Mouse (Mus musculus) fibroblast of lung, adult 2 months (primary cell): Measurements from ENCODE around the gene G6pc2.

Experiments
- DNase-seq: peaks from one replicate; pipeline ENCODE4 v3.0.0-alpha.2; 2011; ENCODE audit warnings: low read depth

Gene G6pc2

DNA sequence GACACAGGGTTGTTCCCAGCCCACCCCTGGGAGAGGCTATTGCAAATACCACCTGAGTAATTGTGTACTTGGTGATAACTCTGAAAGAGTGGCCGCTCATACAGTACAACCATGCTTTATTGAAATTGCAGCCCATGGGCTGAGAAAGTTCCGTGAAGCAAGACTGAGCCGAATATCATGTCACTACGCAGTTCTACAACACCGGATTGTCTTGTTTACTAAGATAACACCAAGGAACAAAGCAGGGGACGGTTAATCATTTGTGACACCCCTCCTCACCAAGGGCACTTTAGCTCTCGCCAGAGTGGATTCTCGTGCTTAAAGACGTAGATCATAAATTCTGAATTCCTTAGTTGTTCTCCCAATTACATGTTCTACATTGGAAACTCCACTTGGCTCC is 28.4 kb downstream of the G6pc2 start:
- DNase-seq = no peak

DNA sequence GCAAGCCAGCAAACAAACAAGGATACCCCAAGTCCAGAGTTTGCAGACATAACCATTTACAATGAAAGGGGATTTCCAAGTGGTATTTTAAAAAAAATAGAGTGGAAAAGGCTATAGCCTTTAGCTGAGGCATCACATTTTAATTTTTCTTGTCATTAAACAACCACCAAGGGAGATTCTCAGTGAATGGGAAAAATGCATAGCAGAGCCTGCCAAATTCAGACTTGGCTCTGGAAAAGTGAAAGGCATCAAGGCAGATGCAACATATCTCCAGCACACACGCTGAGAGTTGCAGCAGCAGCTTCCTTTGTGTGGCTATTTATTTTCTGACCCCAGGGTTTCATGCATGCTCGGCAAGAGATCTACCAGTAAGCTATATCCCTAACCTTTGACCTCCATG is 34.1 kb downstream of the G6pc2 start:
- no peak for DNase-seq

DNA sequence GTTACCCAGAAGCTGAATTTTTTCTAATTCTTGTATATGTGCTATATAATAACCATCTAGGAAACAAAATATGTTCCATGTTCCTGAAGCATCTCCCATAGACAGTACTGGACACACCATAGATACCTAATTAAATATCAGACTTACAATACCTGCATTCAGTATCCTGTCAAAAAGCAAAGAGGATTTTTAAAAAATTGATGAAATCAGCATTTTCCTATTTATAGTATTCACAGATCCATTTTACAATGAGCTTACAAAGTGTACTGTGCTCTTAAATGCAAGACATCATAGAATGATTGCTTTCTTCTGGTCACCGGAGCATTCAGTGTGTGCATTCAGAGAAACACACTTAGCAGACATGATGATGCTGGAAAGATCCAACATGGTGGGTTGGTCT is 36.2 kb downstream of the G6pc2 start:
- no peak for DNase-seq

DNA sequence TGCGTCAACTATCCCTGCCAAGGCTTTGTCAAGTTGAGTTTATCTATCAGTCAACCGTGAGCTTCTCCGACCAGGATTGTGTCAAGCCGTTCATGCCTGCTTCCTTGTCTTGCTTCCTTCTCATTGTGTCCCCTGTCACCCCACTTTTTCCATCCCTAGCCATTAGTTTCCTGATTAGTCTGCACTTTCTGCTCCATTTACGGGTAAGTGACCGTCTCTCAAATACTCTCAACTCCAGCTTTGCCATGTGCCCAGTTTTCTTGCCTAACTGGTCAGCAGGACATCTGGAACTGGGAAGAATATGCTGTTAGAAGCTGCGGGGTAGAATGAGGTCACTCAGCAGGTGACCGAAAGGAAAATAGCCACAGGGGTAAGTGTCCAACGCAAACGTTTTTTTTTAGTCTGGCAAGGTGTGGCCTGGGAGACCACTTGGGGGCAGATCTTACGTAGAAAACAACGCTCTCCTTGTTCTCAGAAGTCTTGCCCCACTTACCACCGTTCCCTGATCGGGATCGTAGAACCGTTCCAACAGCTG is 37.4 kb downstream of the G6pc2 start:
- DNase-seq = no peak

DNA sequence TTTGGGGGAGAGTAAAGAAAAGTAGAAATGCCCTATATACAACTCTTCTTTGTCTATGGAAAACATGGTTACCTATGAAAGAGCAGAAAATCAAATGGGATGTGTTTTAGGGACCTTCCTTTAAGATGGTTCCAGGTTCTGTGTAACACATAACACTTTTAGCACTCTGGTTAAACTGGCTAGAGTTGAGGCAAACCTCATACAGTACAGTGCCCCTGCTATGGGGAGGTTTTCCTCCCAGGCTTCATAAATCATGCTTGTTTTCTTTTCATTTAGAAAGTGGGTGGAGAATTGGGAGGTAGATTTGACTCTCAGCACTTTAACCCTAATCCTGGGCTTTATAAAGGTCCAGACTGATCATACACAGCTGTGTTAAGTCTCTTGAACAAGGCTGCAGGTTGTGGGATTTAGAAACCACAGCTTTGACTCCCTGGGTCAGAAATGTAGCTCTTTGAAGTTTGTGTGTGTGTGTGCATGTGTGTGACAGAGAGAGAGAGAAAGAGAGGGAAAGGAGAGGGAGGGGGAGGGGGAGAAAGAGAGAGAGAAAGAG is 53.3 kb downstream of the G6pc2 start:
- DNase-seq = no peak

DNA sequence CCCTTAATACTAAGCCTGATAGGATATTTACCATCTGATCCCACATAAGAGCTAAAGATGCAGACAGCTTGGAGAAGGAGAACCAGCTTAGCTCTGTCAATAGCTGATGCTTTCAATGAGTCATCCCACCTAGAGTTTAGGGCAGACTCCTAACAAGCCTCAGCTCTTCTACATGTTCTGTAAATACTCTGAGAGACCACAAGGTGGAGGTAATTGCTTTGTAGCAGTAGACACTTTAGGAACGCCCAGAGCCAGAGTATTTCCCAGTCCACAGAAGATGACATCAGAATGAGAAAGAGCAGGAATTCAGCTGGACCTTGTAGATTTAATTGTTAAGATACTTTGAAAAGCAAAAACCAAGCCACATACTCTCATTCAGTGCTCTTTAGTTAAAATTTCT is 65.0 kb downstream of the G6pc2 start:
- DNase-seq = peak; percentile 35
